Mouse (Mus musculus) embryo, embryonic 10.5 days (tissue): ENCODE results near the gene Sos2.
"Not testable (repeated sequence)": the region's sequence is repeated elsewhere in the genome, so short reads cannot be mapped to it uniquely, and the experiment has no call there.

Experiments used
- DNase-seq: peaks from one replicate; pipeline ENCODE4 v3.0.0-alpha.2; 2015; ENCODE audit warnings: low spot score

Gene Sos2

GRCm38 (mm10) chr12:69674576-69675537, 6.8 kb downstream of the Sos2 start:
- no peak for DNase-seq

DNA sequence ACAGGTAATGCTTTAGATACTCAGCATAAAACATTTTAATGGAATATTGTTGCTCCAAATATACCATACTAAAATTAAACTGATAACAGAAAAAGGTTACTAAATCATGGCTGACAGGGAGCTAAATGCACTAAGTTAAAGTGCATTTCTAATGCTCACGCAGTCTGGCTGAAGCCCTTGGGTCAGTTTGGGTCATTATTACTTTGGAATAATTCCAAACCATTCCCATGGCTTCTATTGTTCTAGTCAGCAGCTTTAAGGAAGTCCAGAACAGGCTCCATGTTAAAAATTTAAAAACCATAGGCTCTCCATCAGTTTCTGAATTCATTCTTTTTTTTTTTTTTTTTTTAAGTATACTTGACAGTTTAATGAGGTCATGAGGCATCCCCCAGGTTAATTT, 7.5 kb downstream of the Sos2 start:
- no peak for DNase-seq

DNA sequence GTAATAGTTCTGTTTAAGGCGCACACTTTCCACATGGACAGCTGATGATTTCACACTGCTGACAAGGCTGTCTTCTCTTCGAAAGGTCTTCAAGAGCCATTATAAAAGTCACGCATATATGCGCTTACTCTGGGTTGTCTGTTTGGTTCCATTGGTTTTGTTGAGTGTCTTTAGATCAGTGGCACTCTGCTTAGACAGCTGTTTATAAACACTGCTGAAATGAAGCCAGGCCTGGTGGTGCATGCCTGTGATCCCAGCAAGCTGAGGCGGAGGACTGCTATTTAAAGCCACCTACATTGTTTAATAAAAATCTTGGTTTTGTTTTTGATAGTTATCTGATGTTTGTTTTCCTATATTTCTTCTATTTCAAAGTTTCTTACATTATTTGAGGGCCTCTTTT, 14.9 kb downstream of the Sos2 start:
- DNase-seq: no peak

DNA sequence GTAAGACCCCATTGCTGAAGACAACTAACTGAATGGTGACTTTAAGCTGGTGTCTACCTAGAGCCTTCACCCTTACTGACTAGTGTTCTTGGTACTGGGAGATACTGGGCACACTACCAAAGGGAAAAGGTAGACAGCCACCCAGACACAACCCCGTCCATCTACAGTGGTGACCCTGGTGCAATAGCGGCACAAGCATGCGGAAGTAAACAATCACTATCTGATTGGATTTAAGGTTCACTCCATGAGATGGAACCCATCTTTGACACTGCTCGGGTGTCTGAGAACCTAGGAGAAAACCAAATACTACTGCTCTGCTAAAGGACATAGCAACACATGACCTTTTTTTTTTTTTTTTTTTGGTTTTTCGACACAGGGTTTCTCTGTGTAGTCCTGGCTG, 20.0 kb downstream of the Sos2 start:
- DNase-seq: no peak

- peak; percentile 35 for DNase-seq
These were observed 27.7 kb downstream of the Sos2 start for GRCm38 (mm10) chr12:69653973-69654372.

GRCm38 (mm10) chr12:69649511-69649910, 32.1 kb downstream of the Sos2 start:
- no peak for DNase-seq

- no peak for DNase-seq
These were observed 35.6 kb downstream of the Sos2 start for GRCm38 (mm10) chr12:69645821-69646616.

DNA sequence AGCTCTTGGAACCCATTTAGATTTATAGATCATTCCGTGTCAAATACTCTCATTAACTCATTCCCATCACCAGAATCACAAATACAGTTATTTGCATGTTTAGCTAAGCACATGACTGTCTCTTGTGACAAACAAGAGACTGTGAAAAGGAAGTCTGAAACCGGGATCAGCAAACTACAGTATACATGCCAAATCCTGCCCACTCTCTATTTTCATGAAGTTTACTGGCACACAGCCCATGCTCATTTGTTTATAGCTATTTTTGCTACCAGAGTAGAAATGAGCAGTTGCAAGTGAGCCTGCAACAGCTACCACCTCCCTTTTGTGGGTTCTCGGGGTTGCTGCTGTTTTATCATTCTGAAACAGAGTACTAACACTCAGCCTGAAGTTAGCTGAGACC, 36.8 kb downstream of the Sos2 start:
- no peak for DNase-seq

DNA sequence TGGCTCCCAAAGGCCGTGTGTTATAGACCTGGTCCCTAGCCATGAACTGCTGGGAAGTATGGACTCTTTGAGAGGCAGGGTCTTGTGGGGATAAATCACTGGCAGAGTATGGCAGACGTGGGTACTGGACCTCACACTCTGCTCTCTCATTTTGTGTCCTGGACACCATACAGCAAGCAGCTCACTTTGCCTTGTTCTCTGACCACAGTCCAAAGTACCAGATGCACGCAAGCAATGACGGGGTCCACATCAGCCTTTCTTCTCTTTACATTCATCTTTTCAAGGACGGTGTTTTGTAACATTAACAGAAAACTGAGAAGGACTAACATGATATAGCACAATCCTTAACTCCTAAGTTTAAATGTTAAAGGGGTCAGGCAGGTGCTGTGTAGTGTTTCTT, 38.8 kb downstream of the Sos2 start:
- DNase-seq: no peak

- DNase-seq: peak; percentile 58
These were observed 46.9 kb downstream of the Sos2 start for GRCm38 (mm10) chr12:69634761-69635160.

- not testable (repeated sequence) for DNase-seq
These were observed 63.1 kb downstream of the Sos2 start for GRCm38 (mm10) chr12:69618590-69618989.

DNA sequence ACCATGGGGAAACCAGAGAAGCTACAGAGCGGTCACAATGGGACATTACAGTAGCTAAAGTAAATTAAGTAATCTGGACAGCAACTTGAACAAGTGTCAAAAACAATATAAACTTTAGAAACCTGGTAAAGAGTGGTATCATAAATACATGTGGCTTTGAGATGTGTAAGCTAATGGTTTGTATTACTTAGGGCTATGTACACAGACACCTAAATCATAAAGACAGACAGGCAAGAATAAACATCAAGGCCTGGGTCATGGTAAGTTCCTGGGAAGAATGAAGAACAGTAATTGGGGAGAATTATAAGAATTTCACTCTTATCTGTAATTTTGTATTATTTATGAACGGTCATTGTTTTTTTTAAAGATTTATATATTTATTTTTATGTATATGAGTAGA, 77.3 kb downstream of the Sos2 start:
- no peak for DNase-seq

DNA sequence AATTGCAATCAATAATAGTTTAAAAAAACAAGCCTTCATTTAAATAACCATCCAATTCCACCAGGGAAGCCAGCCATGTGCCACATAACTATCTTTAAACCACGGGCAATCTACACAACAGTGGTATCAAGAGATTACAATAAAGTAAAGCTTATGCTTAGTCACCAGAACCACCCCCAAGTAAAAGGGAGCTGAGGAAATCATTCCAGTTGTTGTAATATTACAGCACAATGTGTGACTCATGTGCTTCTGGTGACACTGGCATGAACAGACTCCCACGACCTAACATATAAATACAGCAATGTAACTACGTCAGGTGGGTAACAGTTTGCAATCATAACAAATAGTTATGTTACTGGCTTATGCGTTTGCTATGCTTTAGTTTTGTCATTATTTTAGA, 84.2 kb downstream of the Sos2 start:
- no peak for DNase-seq

DNA sequence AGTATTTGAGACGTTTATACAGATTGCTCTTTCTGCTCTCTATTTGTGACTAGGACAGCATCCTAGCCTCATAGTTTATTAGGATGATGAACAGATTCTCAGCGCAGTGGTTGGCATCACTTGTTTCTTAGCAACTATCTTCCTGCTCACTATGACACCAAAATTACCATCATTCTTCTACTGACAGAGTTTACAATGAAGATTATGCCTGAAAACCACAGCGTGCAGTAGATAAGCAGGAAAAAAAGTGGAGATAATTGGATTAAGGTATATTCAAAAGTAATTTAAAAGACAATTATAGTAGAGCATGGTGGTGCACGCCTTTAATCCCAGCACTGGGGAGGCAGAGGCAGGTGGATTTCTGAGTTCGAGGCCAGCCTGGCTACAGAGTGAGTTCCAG, 88.5 kb downstream of the Sos2 start:
- DNase-seq: no peak

- no peak for DNase-seq
These were observed 98.4 kb downstream of the Sos2 start for GRCm38 (mm10) chr12:69583270-69583629.

- peak; percentile 94 for DNase-seq
These were observed 98.9 kb downstream of the Sos2 start, which contains the start of gene Vcpkmt for GRCm38 (mm10) chr12:69582613-69583269. Gene Vcpkmt, minus strand, starts transcription at chr12:69583028.

GRCm38 (mm10) chr12:69582216-69582612, 99.4 kb downstream of the Sos2 start:
- peak; percentile 39 for DNase-seq

DNA sequence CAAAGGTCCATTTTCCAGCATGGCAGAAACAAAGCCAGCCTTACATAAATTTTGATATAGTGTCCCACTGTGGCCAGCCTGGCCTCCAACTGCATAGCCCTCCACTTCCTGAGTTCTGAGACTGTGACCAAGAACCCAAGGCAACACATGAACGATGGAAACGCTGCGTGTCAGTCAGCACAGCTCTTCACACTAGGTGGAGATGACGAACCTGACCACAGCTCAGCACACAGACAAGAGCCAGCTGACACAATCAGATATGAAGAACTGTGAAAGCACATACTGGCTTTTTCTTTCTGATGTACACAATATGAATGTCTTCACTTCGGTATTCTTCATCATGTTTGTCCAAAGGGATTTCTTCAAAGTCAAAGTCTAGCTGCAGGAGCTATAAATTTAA, 102.0 kb downstream of the Sos2 start:
- DNase-seq: no peak

DNA sequence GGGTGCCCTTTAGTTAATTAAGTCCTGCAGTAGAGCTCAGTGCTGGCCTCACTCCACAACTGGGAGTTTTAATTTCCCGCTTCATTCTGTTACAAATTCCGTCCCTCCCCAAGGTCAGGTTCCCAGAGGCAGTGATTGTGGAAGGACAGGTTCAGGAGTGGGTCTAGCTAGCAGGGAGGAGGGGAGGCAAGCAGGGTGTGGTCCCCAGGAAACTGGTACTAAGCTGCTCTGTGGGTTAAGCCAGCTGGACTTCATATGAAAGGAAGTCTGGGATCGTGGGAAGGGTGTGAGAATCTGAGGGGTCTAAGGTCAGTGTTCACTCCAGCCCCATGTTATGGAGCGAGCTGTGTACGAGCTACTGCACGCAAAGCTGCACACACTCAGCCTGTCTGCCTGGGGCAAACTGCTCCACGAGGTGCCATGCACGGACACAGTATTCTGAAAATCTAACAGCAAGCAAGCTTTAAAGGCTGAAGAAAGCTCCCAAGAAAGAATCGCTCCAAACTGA, 105.5 kb downstream of the Sos2 start:
- no peak for DNase-seq

DNA sequence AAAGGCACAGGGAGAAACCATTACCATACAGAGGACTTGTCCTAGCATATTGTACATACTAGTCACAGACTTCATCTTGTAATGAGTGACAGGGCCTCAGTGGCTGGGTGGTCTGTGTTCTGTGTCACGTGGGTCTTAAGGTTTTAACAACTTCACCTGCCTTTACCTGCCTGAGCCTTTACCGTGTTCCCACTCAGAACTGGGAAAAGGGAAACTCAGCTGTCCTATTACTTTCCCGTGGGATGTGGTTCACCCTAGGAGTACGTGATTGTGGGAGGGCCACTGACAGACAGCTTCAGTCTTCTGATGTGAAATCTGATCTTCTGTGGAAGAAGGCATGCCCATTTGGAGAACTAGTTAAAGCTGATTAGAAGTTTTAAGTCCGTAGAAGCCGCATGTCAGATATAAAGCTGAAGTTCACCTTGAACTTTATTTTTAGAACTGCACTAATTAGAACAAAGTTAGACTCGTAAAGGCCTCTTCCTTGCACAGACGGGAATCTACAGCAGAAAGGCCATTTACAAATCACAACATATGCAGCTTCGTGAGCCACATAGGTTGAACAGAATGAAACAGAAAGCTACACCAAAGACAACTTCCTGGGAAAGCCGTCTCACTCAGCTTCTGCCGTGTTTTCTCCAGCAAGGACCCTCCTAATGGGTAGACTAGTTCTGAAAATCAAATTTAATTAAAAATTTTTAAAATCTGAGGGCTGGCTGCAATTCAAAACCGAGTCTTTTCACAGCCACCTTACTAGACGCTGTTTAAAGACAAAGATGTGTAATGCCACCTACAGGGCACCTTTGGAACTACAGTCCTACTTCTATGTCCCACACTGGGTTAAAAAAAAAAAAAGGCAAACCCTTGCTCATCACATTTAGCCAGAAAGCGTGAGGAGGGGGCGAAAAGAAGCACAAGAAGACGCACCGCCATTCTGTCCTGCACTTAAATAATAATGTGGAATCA, 107.5 kb downstream of the Sos2 start:
- peak; percentile 94 for DNase-seq

- DNase-seq: no peak
These were observed 108.4 kb downstream of the Sos2 start for GRCm38 (mm10) chr12:69573271-69573670.
